Mouse (Mus musculus) thymus, postnatal 10 days (tissue): ENCODE measurements around the gene Tmem106c.
A peak's percentile ranks its signal among the peaks of the same experiment; 100 is the strongest.

Experiments
- DNase-seq, 2 experiments: peaks; one replicate each; pipeline ENCODE4 v3.0.0; 2021; ENCODE audit warnings: low spot score in 2 of 2

Tmem106c gene

GRCm38 (mm10) chr15:97963989-97964835, at the start of gene Tmem106c:
TSS of gene Tmem106c (plus strand) at chr15:97964200.
- DNase-seq: peak; percentile 92 to 96

GRCm38 (mm10) chr15:97914331-97914747, 49.7 kb upstream of the Tmem106c start:
- no peak for DNase-seq

- DNase-seq: no peak
These were observed 46.0 kb upstream of the Tmem106c start for GRCm38 (mm10) chr15:97917994-97918393.

GRCm38 (mm10) chr15:97919217-97919616, 44.8 kb upstream of the Tmem106c start:
- DNase-seq: no peak

GRCm38 (mm10) chr15:97920306-97920705, 43.7 kb upstream of the Tmem106c start:
- DNase-seq: no peak

GRCm38 (mm10) chr15:97921796-97922195, 42.2 kb upstream of the Tmem106c start:
- DNase-seq: no peak

- DNase-seq: no peak
These were observed 41.6 kb upstream of the Tmem106c start for GRCm38 (mm10) chr15:97922421-97922820.

GRCm38 (mm10) chr15:97927018-97927417, 37.0 kb upstream of the Tmem106c start:
- no peak for DNase-seq

GRCm38 (mm10) chr15:97927821-97928220, 36.2 kb upstream of the Tmem106c start:
- no peak for DNase-seq

GRCm38 (mm10) chr15:97929259-97929824, 34.7 kb upstream of the Tmem106c start:
- no peak for DNase-seq

- no peak for DNase-seq
These were observed 31.6 kb upstream of the Tmem106c start for GRCm38 (mm10) chr15:97932441-97932840.

GRCm38 (mm10) chr15:97938580-97938979, 25.4 kb upstream of the Tmem106c start:
- no peak for DNase-seq

GRCm38 (mm10) chr15:97940088-97940487, 23.9 kb upstream of the Tmem106c start:
- no peak for DNase-seq

- DNase-seq: no peak
These were observed 22.7 kb upstream of the Tmem106c start for GRCm38 (mm10) chr15:97941306-97941705.

- no peak for DNase-seq
These were observed 21.5 kb upstream of the Tmem106c start for GRCm38 (mm10) chr15:97942538-97942937.

- no peak for DNase-seq
These were observed 20.6 kb upstream of the Tmem106c start for GRCm38 (mm10) chr15:97943356-97943755.

GRCm38 (mm10) chr15:97944919-97945574, 19.0 kb upstream of the Tmem106c start:
- DNase-seq: no peak

GRCm38 (mm10) chr15:97945656-97946315, 18.2 kb upstream of the Tmem106c start:
- DNase-seq: no peak

- DNase-seq: no peak
These were observed 15.3 kb upstream of the Tmem106c start for GRCm38 (mm10) chr15:97948720-97949119.

- DNase-seq: no peak
These were observed 14.3 kb upstream of the Tmem106c start for GRCm38 (mm10) chr15:97949706-97950105.

- no peak for DNase-seq
These were observed 13.8 kb upstream of the Tmem106c start for GRCm38 (mm10) chr15:97950240-97950639.
